Mouse (Mus musculus) heart, adult 2 months (tissue): ENCODE results near the gene Bdkrb1. TPM values are rescaled to one million over a fixed set of nuclear protein-coding genes. Genes with fewer than 3 reads are reported as not detected.

ENCODE experiments used
- DNase-seq, 2 experiments: peaks; one replicate each; pipeline ENCODE4 v3.0.0; 2021
- H3K27ac ChIP-seq: fragments of 200-600 bp; 2 replicates; pipeline ENCODE4 v1.8.1; 2022
- H3K27me3 ChIP-seq: fragments of 200-500 bp; 2 replicates; pipeline ENCODE4 v1.6.1; 2012; ENCODE audit warnings: mild to moderate bottlenecking, low read length, inconsistent platforms, mixed read lengths; ENCODE audit not compliant: control insufficient read depth, insufficient read depth
- H3K36me3 ChIP-seq: fragments of 200-500 bp; 2 replicates; pipeline ENCODE4 v1.6.1; 2012; ENCODE audit warnings: low read length, inconsistent platforms; ENCODE audit not compliant: control insufficient read depth, insufficient read depth
- H3K4me1 ChIP-seq: fragments of 200-500 bp; 2 replicates; pipeline ENCODE4 v1.6.1; 2011; ENCODE audit warnings: low read length; ENCODE audit not compliant: control insufficient read depth, insufficient read depth
- H3K4me3 ChIP-seq: fragments of 200-600 bp; 2 replicates; pipeline ENCODE4 v1.8.1; 2022
- H3K79me2 ChIP-seq: fragments of 200-500 bp; replicated peaks from 2 replicates; pipeline ENCODE4 v1.6.1; 2012; ENCODE audit warnings: mild to moderate bottlenecking, inconsistent platforms, low read length, moderate library complexity, mixed read lengths; ENCODE audit not compliant: control insufficient read depth, insufficient read depth
- H3K9ac ChIP-seq: fragments of 200-500 bp; 2 replicates; pipeline ENCODE4 v1.6.1; 2012; ENCODE audit warnings: low read depth, mild to moderate bottlenecking, control low read depth, inconsistent platforms, low read length, mixed read lengths
- CTCF ChIP-seq: fragments of 200-600 bp; IDR thresholded peaks from 2 replicates; pipeline ENCODE4 v1.8.1; 2022; ENCODE audit warnings: antibody characterized with exemption, mild to moderate bottlenecking, moderate library complexity
- EP300 ChIP-seq: fragments of 200-500 bp; IDR thresholded peaks from 2 replicates; pipeline ENCODE4 v1.6.1; 2011; ENCODE audit warnings: low read depth, low read length, control low read depth; ENCODE audit not compliant: insufficient read depth
- POLR2A ChIP-seq: fragments of 200-500 bp; IDR thresholded peaks from 2 replicates; pipeline ENCODE4 v1.6.1; 2011; ENCODE audit warnings: mild to moderate bottlenecking, low read depth, low read length, control low read depth; ENCODE audit not compliant: insufficient read depth
- WGBS: fragments of 180-500 bp; shearing (Covaris S2); methylation state at CpG from one replicate; pipeline ENCODE4 v1.1.7; 2018; 5-methylcytosine and 5-hydroxymethylcytosine counted together
- intact Hi-C: fragments of 180-260 bp; cut with DNase I; formaldehyde crosslinking; loops from one replicate; pipeline ENCODE4 v1.15.1; 2025
- long read RNA-seq: library from polyadenylated mRNA; stranded (forward); transcript quantifications from one replicate; pipeline ENCODE4 v2.0.0, GENCODE M21; 2021
- polyA plus RNA-seq: library from polyadenylated mRNA; depleted of rRNA; stranded (reverse); fragments of >200 nt; gene quantifications from 2 replicates; pipeline ENCODE4 v1.2.3, GENCODE M21; 2012; rRNA removed
- total RNA-seq, 2 experiments: library from RNA; stranded (reverse); gene quantifications; 2 replicates each; pipeline ENCODE4 v1.2.3; 2021

The Bdkrb1 gene
- total RNA-seq, result not detected
- polyA plus RNA-seq, result 0.10 TPM in 1 of 2 replicates, not detected in the other
- long read RNA-seq, result 0 reads

- H3K27ac ChIP-seq, result no peak within 1 kb of the TSS
Measured at GRCm38 (mm10) chr12:105602581-105603210, at the start of gene Bdkrb1. Gene Bdkrb1, plus strand, starts transcription at chr12:105603085.

GRCm38 (mm10) chr12:105554151-105554772 is 48.6 kb upstream of the Bdkrb1 start:
- no peaks in the 10 kb centered on the region for H3K79me2 ChIP-seq
- no peaks in the 10 kb centered on the region for H3K36me3 ChIP-seq
- peaks cover 12% of the 10 kb centered on the region for H3K4me1 ChIP-seq
- WGBS, result 36% methylated on average over 8 of the region's 8 CpGs
- H3K9ac ChIP-seq, result no peak overlapping the region
- peak; percentile 37 to 41 for DNase-seq
- H3K27ac ChIP-seq, result no peak overlapping the region
- H3K27me3 ChIP-seq, result no peaks in the 10 kb centered on the region
- no peak for TF ChIP-seq CTCF
- no peak for TF ChIP-seq POLR2A
- no peak for TF ChIP-seq EP300
- intact Hi-C loops, result no loop called here
- H3K4me3 ChIP-seq, result no peak overlapping the region

More at GRCm38 (mm10) chr12:105602581-105603210, at the start of gene Bdkrb1:
- TF ChIP-seq POLR2A, result no peak
- no peak for TF ChIP-seq CTCF
- TF ChIP-seq EP300, result no peak
- H3K79me2 ChIP-seq, result no peaks in the 10 kb centered on the region
- 87% methylated on average over 11 of the region's 11 CpGs for WGBS
- H3K4me3 ChIP-seq, result no peak within 1 kb of the TSS
- H3K36me3 ChIP-seq, result no peaks in the 10 kb centered on the region
- no peaks in the 10 kb centered on the region for H3K27me3 ChIP-seq
- H3K4me1 ChIP-seq, result no peaks in the 10 kb centered on the region
- intact Hi-C loops, result no loop called here
- no peak within 1 kb of the TSS for H3K9ac ChIP-seq
- DNase-seq, result no peak

GRCm38 (mm10) chr12:105555172-105555571 is 47.7 kb upstream of the Bdkrb1 start:
- peaks cover 12% of the 10 kb centered on the region for H3K4me1 ChIP-seq

GRCm38 (mm10) chr12:105557250-105557925 is 45.5 kb upstream of the Bdkrb1 start:
- TF ChIP-seq EP300 (no peak), CTCF (peak; percentile 30)
- Histone ChIP-seq H3K27me3 (no peaks in the 10 kb centered on the region), H3K9ac (no peak overlapping the region), H3K4me1 (peaks cover 15% of the 10 kb centered on the region), H3K79me2 (no peaks in the 10 kb centered on the region), H3K4me3 (no peak overlapping the region), H3K36me3 (no peaks in the 10 kb centered on the region), H3K27ac (peak overlapping the region; percentile 57)
- WGBS, result 40% methylated on average over 7 of the region's 7 CpGs
- intact Hi-C loops, result no loop called here
- peak; percentile 68 to 77 for DNase-seq

More at GRCm38 (mm10) chr12:105555172-105555571, 47.7 kb upstream of the Bdkrb1 start:
- no peaks in the 10 kb centered on the region for H3K36me3 ChIP-seq
- intact Hi-C loops, result no loop called here
- no peak overlapping the region for H3K27ac ChIP-seq
- H3K9ac ChIP-seq, result no peak overlapping the region
- TF ChIP-seq POLR2A, result no peak
- no peak for TF ChIP-seq EP300
- TF ChIP-seq CTCF, result no peak
- H3K79me2 ChIP-seq, result no peaks in the 10 kb centered on the region
- H3K27me3 ChIP-seq, result no peaks in the 10 kb centered on the region
- no peak for DNase-seq
- 72% methylated on average over 5 of the region's 5 CpGs for WGBS
- H3K4me3 ChIP-seq, result no peak overlapping the region

GRCm38 (mm10) chr12:105561007-105561534 is 41.8 kb upstream of the Bdkrb1 start:
- Histone ChIP-seq H3K27ac (no peak overlapping the region), H3K4me1 (peaks cover 13% of the 10 kb centered on the region), H3K36me3 (no peaks in the 10 kb centered on the region), H3K79me2 (no peaks in the 10 kb centered on the region), H3K4me3 (no peak overlapping the region), H3K27me3 (peaks cover 3% of the 10 kb centered on the region; the same call in 1 of the 2 replicates), H3K9ac (no peak overlapping the region)
- TF ChIP-seq CTCF, result no peak
- no peak for TF ChIP-seq POLR2A
- no peak for TF ChIP-seq EP300
- 67% methylated on average over 8 of the region's 8 CpGs for WGBS
- intact Hi-C loops, result no loop called here
- DNase-seq, result no peak
